Mouse (Mus musculus) embryonic facial prominence, embryonic 14.5 days (tissue): ENCODE measurements around the gene Ptgfr. TPM values are rescaled to one million over a fixed set of nuclear protein-coding genes. Genes with fewer than 3 reads are reported as not detected.
A peak's percentile ranks its signal among the peaks of the same experiment; 100 is the strongest.

ENCODE experiments used
- ATAC-seq: fragments of 200-750 bp; cut with Nextera tagmentation; 2 replicates; pipeline ENCODE4 v1.8.0; 2017; ENCODE audit warnings: low read depth, moderate number of reproducible peaks, moderate TSS enrichment
- DNase-seq: peaks from one replicate; pipeline ENCODE4 v3.0.0-alpha.2; 2015; ENCODE audit warnings: low spot score
- H3K27ac ChIP-seq: fragments of 300-500 bp; sonication (generic); replicated peaks from 2 replicates; pipeline ENCODE4 v1.5.1; 2014; ENCODE audit warnings: low read depth, mild to moderate bottlenecking, low read length, moderate library complexity
- H3K27me3 ChIP-seq: fragments of 300-500 bp; sonication (generic); replicated peaks from 2 replicates; pipeline ENCODE4 v1.6.1; 2014; ENCODE audit warnings: low read length; ENCODE audit not compliant: control insufficient read depth, insufficient read depth
- H3K36me3 ChIP-seq: fragments of 300-500 bp; sonication (generic); 2 replicates; pipeline ENCODE4 v1.6.1; 2014; ENCODE audit warnings: low read length, mixed read lengths; ENCODE audit not compliant: control insufficient read depth, insufficient read depth
- H3K4me1 ChIP-seq: fragments of 300-500 bp; sonication (generic); 2 replicates; pipeline ENCODE4 v1.6.1; 2014; ENCODE audit warnings: antibody characterized with exemption, low read length; ENCODE audit not compliant: control insufficient read depth, insufficient read depth
- H3K4me2 ChIP-seq: fragments of 300-500 bp; sonication (generic); 2 replicates; pipeline ENCODE4 v1.6.1; 2014; ENCODE audit warnings: low read depth, mild to moderate bottlenecking, low read length, moderate library complexity, mixed read lengths
- H3K4me3 ChIP-seq: fragments of 300-500 bp; sonication (generic); 2 replicates; pipeline ENCODE4 v1.5.1; 2014; ENCODE audit warnings: low read depth, mild to moderate bottlenecking, low read length
- H3K9ac ChIP-seq: fragments of 300-500 bp; sonication (generic); 2 replicates; pipeline ENCODE4 v1.6.1; 2014; ENCODE audit warnings: low read depth, mild to moderate bottlenecking, low read length, moderate library complexity, mixed read lengths
- H3K9me3 ChIP-seq: fragments of 300-500 bp; sonication (generic); 2 replicates; pipeline ENCODE4 v1.6.1; 2016; ENCODE audit warnings: low read length; ENCODE audit not compliant: control insufficient read depth
- WGBS: fragments of 180-500 bp; shearing (Covaris S2); extraction: QIAGEN DNeasy Blood & Tissue Kit; methylation state at CpG from one replicate; pipeline ENCODE4 v1.1.7; 2014; 5-methylcytosine and 5-hydroxymethylcytosine counted together
- polyA plus RNA-seq: library from polyadenylated mRNA; unstranded; fragments of >200 nt; fragmentation: Nextera tagmentation; extraction: Ambion mirVana; gene quantifications from 2 replicates; pipeline ENCODE4 v1.2.1, GENCODE M21; 2014

The Ptgfr gene
- polyA plus RNA-seq = 9.2 and 10.2 TPM in 2 replicates

DNA sequence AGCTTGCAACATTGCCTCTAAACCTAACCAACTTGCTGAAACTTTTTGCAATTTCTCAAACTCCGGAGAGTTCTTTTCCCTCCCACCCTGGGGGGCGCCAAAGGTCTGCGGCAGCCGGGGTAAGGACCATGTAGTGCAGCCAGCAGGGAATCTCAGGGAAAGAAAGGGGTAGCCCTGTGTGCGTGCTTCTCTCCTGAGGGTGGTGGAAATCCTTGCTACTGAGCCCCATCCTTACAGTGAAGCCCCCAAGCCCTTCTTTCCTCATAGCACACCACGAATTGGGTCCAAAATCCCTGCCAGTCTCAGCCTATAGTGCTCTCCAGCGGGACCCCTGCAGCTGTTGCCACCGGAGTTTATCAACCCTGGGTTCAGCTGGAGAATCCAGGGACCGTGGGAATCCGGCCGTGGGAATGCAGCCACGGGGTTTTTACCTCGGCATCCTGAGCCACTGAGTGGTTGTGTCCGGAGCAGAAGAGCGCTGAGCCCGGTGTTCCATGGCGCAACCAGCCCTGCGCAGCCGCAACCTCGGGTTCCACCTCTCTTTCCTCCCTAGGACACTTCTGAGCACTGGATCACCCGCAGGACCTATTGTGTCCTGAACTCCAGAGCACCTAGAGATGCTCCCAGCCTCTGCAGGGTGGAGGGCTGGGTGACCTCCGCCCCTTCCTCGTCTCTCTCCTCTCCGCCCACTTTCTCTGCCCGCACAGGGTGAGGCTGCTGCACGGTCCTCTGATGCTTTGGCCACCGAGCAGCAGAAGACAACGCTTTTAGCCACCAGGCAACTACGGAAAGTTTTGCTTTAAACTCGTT lies at the start of gene Ptgfr:
Gene Ptgfr, minus strand, starts transcription at position 760 of the 810 bp plus-strand sequence.
- DNase-seq (peak; percentile 88), ATAC-seq (peak; percentile 92)
- H3K36me3 ChIP-seq = no peaks in the 10 kb centered on the region
- H3K4me3 ChIP-seq = peak within 1 kb of the TSS; percentile 48
- peak within 1 kb of the TSS; percentile 74 for H3K27ac ChIP-seq
- H3K4me1 ChIP-seq = 0 out of 2 replicates have a peak, but pooled peaks cover 3% of the 10 kb centered on the region
- no peaks in the 10 kb centered on the region for H3K9me3 ChIP-seq
- WGBS = under 1% methylated on average over 30 of the region's 30 CpGs
- peaks cover 3% of the 10 kb centered on the region; the same call in 1 of the 2 replicates for H3K27me3 ChIP-seq
- H3K9ac ChIP-seq = peak within 1 kb of the TSS; percentile 69
- peak within 1 kb of the TSS; percentile 81 for H3K4me2 ChIP-seq

GRCm38 (mm10) chr3:151883881-151884280 lies 46.5 kb upstream of the Ptgfr start:
- no peak overlapping the region for H3K27ac ChIP-seq
- 37% methylated on average over 5 of the region's 5 CpGs for WGBS

GRCm38 (mm10) chr3:151879981-151880380 lies 42.6 kb upstream of the Ptgfr start:
- H3K27me3 ChIP-seq = no peaks in the 10 kb centered on the region
- H3K36me3 ChIP-seq = no peaks in the 10 kb centered on the region
- 56% methylated on average over 2 of the region's 2 CpGs for WGBS
- DNase-seq (no peak), ATAC-seq (no peak)
- no peak overlapping the region for H3K4me3 ChIP-seq
- H3K4me2 ChIP-seq = no peak overlapping the region
- H3K9ac ChIP-seq = no peak overlapping the region
- H3K4me1 ChIP-seq = no peaks in the 10 kb centered on the region
- no peak overlapping the region for H3K27ac ChIP-seq
- H3K9me3 ChIP-seq = no peaks in the 10 kb centered on the region

More at GRCm38 (mm10) chr3:151883881-151884280, 46.5 kb upstream of the Ptgfr start:
- H3K36me3 ChIP-seq = no peaks in the 10 kb centered on the region
- no peak overlapping the region for H3K9ac ChIP-seq
- H3K4me3 ChIP-seq = no peak overlapping the region
- ATAC-seq (no peak), DNase-seq (peak; percentile 72)
- no peaks in the 10 kb centered on the region for H3K27me3 ChIP-seq
- peaks cover 7% of the 10 kb centered on the region; the same call in 1 of the 2 replicates for H3K4me1 ChIP-seq
- H3K9me3 ChIP-seq = no peaks in the 10 kb centered on the region
- H3K4me2 ChIP-seq = no peak overlapping the region

- no peaks in the 10 kb centered on the region for H3K27me3 ChIP-seq
- no peaks in the 10 kb centered on the region for H3K9me3 ChIP-seq
- H3K4me2 ChIP-seq = no peak overlapping the region
- no peak overlapping the region for H3K9ac ChIP-seq
- no peaks in the 10 kb centered on the region for H3K4me1 ChIP-seq
- no peak for ATAC-seq
- no peaks in the 10 kb centered on the region for H3K36me3 ChIP-seq
- no peak overlapping the region for H3K27ac ChIP-seq
- no peak for DNase-seq
- H3K4me3 ChIP-seq = no peak overlapping the region
Observed at GRCm38 (mm10) chr3:151868970-151869369, 31.5 kb upstream of the Ptgfr start.

DNA sequence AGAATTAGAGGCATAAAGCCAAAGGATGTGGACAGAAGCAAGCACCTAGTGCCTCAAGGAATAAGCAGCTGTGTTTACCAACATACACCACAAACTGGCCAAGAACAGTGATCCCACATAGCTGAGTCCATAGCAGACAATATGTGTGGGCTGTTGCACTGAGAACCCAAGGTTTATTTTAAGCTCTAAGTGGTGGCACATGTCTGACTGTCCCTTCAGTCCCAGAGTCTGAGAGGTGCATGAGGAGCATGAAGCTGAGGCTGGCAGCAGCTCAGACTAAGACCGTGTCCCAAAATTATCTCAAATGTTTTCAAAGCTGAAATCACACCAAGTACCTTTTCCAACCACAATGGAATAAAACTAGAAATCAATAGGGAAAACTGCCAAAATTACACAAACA lies 13.9 kb upstream of the Ptgfr start:
- Histone ChIP-seq H3K9ac (no peak overlapping the region), H3K36me3 (no peaks in the 10 kb centered on the region), H3K4me3 (no peak overlapping the region), H3K4me2 (no peak overlapping the region), H3K9me3 (no peaks in the 10 kb centered on the region), H3K27me3 (no peaks in the 10 kb centered on the region), H3K27ac (no peak overlapping the region), H3K4me1 (no peaks in the 10 kb centered on the region)
- WGBS = 88% methylated on average over 1 of the region's 1 CpGs
- ATAC-seq (no peak), DNase-seq (no peak)

DNA sequence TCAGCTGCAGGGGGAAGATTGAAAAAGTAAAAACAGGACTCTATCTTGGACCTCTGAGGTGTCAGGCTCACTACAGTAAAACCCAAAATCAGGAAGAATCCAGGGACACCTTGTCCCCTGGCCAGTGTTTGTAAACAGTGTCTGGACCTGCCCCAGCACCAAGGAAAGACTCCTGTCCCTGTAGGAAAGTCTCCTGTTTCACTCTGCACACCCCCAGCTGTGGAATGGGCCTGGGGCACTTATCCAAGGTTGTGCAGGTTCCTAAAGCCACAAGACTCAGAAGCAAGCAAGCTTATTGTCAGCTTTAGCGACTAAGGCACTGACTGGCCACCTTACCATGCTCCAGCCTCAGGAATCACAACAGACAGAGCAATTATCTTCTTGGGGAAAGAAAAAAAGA lies 13.2 kb upstream of the Ptgfr start:
- DNase-seq (no peak), ATAC-seq (no peak)
- no peak overlapping the region for H3K4me3 ChIP-seq
- H3K9me3 ChIP-seq = no peaks in the 10 kb centered on the region
- H3K4me1 ChIP-seq = no peaks in the 10 kb centered on the region
- H3K9ac ChIP-seq = no peak overlapping the region
- no peak overlapping the region for H3K27ac ChIP-seq
- no peaks in the 10 kb centered on the region for H3K36me3 ChIP-seq
- H3K27me3 ChIP-seq = no peaks in the 10 kb centered on the region
- H3K4me2 ChIP-seq = no peak overlapping the region
- 52% methylated on average over 1 of the region's 1 CpGs for WGBS

GRCm38 (mm10) chr3:151846292-151846691 lies 8.9 kb upstream of the Ptgfr start:
- Histone ChIP-seq H3K27me3 (no peaks in the 10 kb centered on the region), H3K27ac (no peak overlapping the region), H3K4me3 (no peak overlapping the region), H3K36me3 (no peaks in the 10 kb centered on the region), H3K9me3 (no peaks in the 10 kb centered on the region), H3K9ac (no peak overlapping the region), H3K4me2 (no peak overlapping the region), H3K4me1 (peaks cover 5% of the 10 kb centered on the region; the same call in 1 of the 2 replicates)
- DNase-seq = no peak
- no peak for ATAC-seq
- 89% methylated on average over 7 of the region's 7 CpGs for WGBS

GRCm38 (mm10) chr3:151844361-151845154 lies 7.1 kb upstream of the Ptgfr start:
- H3K27ac ChIP-seq = peak overlapping the region; percentile 10; the same call in 1 of the 2 replicates
- DNase-seq (peak; percentile 59), ATAC-seq (no peak)
- no peaks in the 10 kb centered on the region for H3K36me3 ChIP-seq
- H3K27me3 ChIP-seq = no peaks in the 10 kb centered on the region
- H3K4me1 ChIP-seq = peaks cover 5% of the 10 kb centered on the region; the same call in 1 of the 2 replicates
- no peak overlapping the region for H3K4me2 ChIP-seq
- no peaks in the 10 kb centered on the region for H3K9me3 ChIP-seq
- H3K9ac ChIP-seq = no peak overlapping the region
- no peak overlapping the region for H3K4me3 ChIP-seq
- WGBS = 39% methylated on average over 5 of the region's 5 CpGs
